Mouse (Mus musculus) ES-Bruce4 (cell line): Measurements from ENCODE around the gene Acad10. TPM values are rescaled to one million over a fixed set of nuclear protein-coding genes. Genes with fewer than 3 reads are reported as not detected.
"Not testable (repeated sequence)": the region's sequence is repeated elsewhere in the genome, so short reads cannot be mapped to it uniquely, and the experiment has no call there.

ENCODE experiments used
- H3K27ac ChIP-seq: 2 replicates; pipeline ENCODE4 v1.5.1; 2012; ENCODE audit warnings: low read length, inconsistent platforms; ENCODE audit not compliant: insufficient read depth
- H3K27me3 ChIP-seq: 2 replicates; pipeline ENCODE4 v1.6.1; 2012; ENCODE audit warnings: mild to moderate bottlenecking, low read length, inconsistent platforms; ENCODE audit not compliant: control insufficient read depth, poor library complexity, insufficient read depth, severe bottlenecking
- H3K36me3 ChIP-seq: 2 replicates; pipeline ENCODE4 v1.6.1; 2012; ENCODE audit warnings: inconsistent platforms, mild to moderate bottlenecking, low read length, moderate library complexity; ENCODE audit not compliant: control insufficient read depth, poor library complexity, insufficient read depth, severe bottlenecking
- H3K4me1 ChIP-seq: one replicate; pipeline ENCODE4 v1.8.1; 2011; ENCODE audit warnings: low read length; ENCODE audit not compliant: control insufficient read depth, insufficient read depth
- H3K4me3 ChIP-seq: 2 replicates; pipeline ENCODE4 v1.5.1; 2011; ENCODE audit warnings: low read depth, mild to moderate bottlenecking, low read length
- H3K9ac ChIP-seq: 2 replicates; pipeline ENCODE4 v1.6.1; 2012; ENCODE audit warnings: low read depth, mild to moderate bottlenecking, inconsistent platforms; ENCODE audit not compliant: poor library complexity, severe bottlenecking
- H3K9me3 ChIP-seq: replicated peaks from 2 replicates; pipeline ENCODE4 v1.6.1; 2012; ENCODE audit warnings: mild to moderate bottlenecking, low read length, inconsistent platforms; ENCODE audit not compliant: control insufficient read depth, poor library complexity, insufficient read depth, severe bottlenecking
- CTCF ChIP-seq: IDR thresholded peaks from one replicate; pipeline ENCODE4 v1.8.1; 2011; ENCODE audit warnings: low read depth, low read length
- EP300 ChIP-seq: IDR thresholded peaks from 2 replicates; pipeline ENCODE4 v1.6.1; 2011; ENCODE audit warnings: low read depth, low read length; ENCODE audit not compliant: insufficient read depth
- POLR2A ChIP-seq: IDR thresholded peaks from one replicate; pipeline ENCODE4 v1.8.1; 2011; ENCODE audit warnings: low read length; ENCODE audit not compliant: insufficient read depth
- polyA plus RNA-seq: library from polyadenylated mRNA; stranded (reverse); fragments of >200 nt; gene quantifications from 2 replicates; pipeline ENCODE4 v1.2.4, GENCODE M21; 2011; ENCODE audit warnings: low read depth; ENCODE audit not compliant: missing spikeins, insufficient read depth, insufficient read length

Acad10 gene
- polyA plus RNA-seq, 1 experiment: 5.8 TPM

GRCm38 (mm10) chr5:121663456-121663855 is 3.1 kb upstream of the Acad10 start:
- TF ChIP-seq POLR2A (no peak), CTCF (no peak), EP300 (no peak)
- Histone ChIP-seq H3K27me3 (no peaks in the 10 kb centered on the region), H3K4me3 (no peak overlapping the region), H3K27ac (no peak overlapping the region), H3K36me3 (peaks cover 11% of the 10 kb centered on the region; the same call in 1 of the 2 replicates), H3K9me3 (no peaks in the 10 kb centered on the region), H3K9ac (no peak overlapping the region), H3K4me1 (peaks cover 2% of the 10 kb centered on the region)

GRCm38 (mm10) chr5:121661494-121661893 is 1.2 kb upstream of the Acad10 start:
- Histone ChIP-seq H3K27ac (no peak overlapping the region), H3K4me3 (peak overlapping the region; percentile 95; the same call in 1 of the 2 replicates), H3K4me1 (peaks cover 2% of the 10 kb centered on the region), H3K9me3 (no peaks in the 10 kb centered on the region), H3K27me3 (no peaks in the 10 kb centered on the region), H3K9ac (peak overlapping the region; percentile 85; the same call in 1 of the 2 replicates), H3K36me3 (peaks cover 8% of the 10 kb centered on the region; the same call in 1 of the 2 replicates)
- no peak for TF ChIP-seq POLR2A

- TF ChIP-seq EP300 (no peak), POLR2A (no peak), CTCF (no peak)
- no peak overlapping the region for H3K27ac ChIP-seq
- H3K36me3 ChIP-seq: peaks cover 8% of the 10 kb centered on the region; the same call in 1 of the 2 replicates
- no peaks in the 10 kb centered on the region for H3K4me1 ChIP-seq
- no peaks in the 10 kb centered on the region for H3K27me3 ChIP-seq
- peak overlapping the region; percentile 95 for H3K4me3 ChIP-seq
- no peaks in the 10 kb centered on the region for H3K9me3 ChIP-seq
- peak overlapping the region; percentile 85 for H3K9ac ChIP-seq
Observed at GRCm38 (mm10) chr5:121660897-121661254, 562 bp upstream of the Acad10 start.

GRCm38 (mm10) chr5:121657656-121658055 is 2.7 kb downstream of the Acad10 start:
- H3K9ac ChIP-seq, H3K36me3 ChIP-seq, H3K27ac ChIP-seq, H3K27me3 ChIP-seq, H3K4me3 ChIP-seq, H3K4me1 ChIP-seq, H3K9me3 ChIP-seq: not testable (repeated sequence)

GRCm38 (mm10) chr5:121656866-121657265 is 3.4 kb downstream of the Acad10 start:
- H3K9me3 ChIP-seq, H3K9ac ChIP-seq, H3K36me3 ChIP-seq, H3K4me1 ChIP-seq, H3K4me3 ChIP-seq, H3K27me3 ChIP-seq, H3K27ac ChIP-seq: not testable (repeated sequence)

- H3K27me3 ChIP-seq: no peaks in the 10 kb centered on the region
- no peak overlapping the region for H3K27ac ChIP-seq
- H3K4me3 ChIP-seq: no peak overlapping the region
- no peaks in the 10 kb centered on the region for H3K36me3 ChIP-seq
- TF ChIP-seq POLR2A (no peak), EP300 (no peak), CTCF (no peak)
- no peaks in the 10 kb centered on the region for H3K9me3 ChIP-seq
- H3K4me1 ChIP-seq: no peaks in the 10 kb centered on the region
- no peak overlapping the region for H3K9ac ChIP-seq
Observed at GRCm38 (mm10) chr5:121654526-121654925, 5.8 kb downstream of the Acad10 start.

- Histone ChIP-seq H3K4me3 (no peak overlapping the region), H3K4me1 (no peaks in the 10 kb centered on the region), H3K9ac (no peak overlapping the region), H3K27me3 (no peaks in the 10 kb centered on the region), H3K36me3 (no peaks in the 10 kb centered on the region), H3K9me3 (no peaks in the 10 kb centered on the region), H3K27ac (no peak overlapping the region)
- TF ChIP-seq CTCF (no peak), EP300 (no peak)
Observed at GRCm38 (mm10) chr5:121649134-121649533, 11.2 kb downstream of the Acad10 start.
